Mouse (Mus musculus) embryonic fibroblast, embryonic 13.5 days (primary cell): Measurements from ENCODE around the gene Eps8l2.

Experiments used
- CTCF ChIP-seq: IDR thresholded peaks from 2 replicates; pipeline ENCODE4 v1.5.1; 2011; ENCODE audit warnings: mild to moderate bottlenecking, control low read depth, low read length, moderate library complexity, borderline replicate concordance; ENCODE audit not compliant: insufficient read depth
- POLR2A ChIP-seq: IDR thresholded peaks from 2 replicates; pipeline ENCODE4 v1.6.1; 2011; ENCODE audit warnings: low read depth, mild to moderate bottlenecking, control low read depth, low read length, moderate library complexity

DNA sequence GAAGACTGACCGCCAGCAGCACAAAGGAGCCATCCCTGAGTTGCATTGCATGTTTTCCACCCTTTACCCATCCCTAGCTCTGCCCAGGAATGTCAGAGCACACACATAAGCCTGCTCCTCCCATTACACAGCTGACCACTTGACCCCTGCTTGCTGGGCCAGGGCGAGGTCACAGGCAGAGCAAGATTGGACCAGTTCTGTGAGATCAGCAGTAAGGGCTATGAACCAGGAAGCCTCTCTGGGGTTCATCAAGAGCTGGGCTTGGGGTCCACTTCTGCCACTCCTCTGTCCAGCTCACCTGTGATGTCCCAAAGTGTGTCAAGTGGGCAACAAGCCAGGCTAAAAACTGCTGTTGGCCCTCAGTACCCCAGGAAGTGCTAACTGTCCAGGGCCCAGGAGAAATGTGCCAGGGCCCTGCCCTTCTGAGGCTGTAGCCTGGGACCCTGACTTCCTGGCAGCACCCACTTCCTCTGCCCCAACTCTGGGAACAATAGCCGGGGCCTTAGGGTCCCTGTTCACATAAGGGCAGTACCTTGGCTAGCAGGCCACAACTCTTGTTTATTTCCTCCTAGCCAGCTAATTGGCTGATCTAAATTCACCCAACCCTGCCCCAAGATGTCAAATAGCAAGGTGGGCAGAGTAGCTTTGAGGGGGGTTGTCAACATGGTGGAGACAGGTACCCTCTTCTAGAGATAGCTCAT, 814 bp upstream of the Eps8l2 start:
- TF ChIP-seq POLR2A (no peak), CTCF (no peak)
